Mouse (Mus musculus) testis, adult 2 months (tissue): Measurements from ENCODE around the gene Cep295nl.

ENCODE experiments used
- CTCF ChIP-seq: fragments of 200-500 bp; IDR thresholded peaks from 2 replicates; pipeline ENCODE4 v1.5.1; 2012; ENCODE audit warnings: low read depth, mild to moderate bottlenecking, inconsistent platforms, low read length, moderate library complexity; ENCODE audit not compliant: control insufficient read depth, insufficient read depth, insufficient replicate concordance
- POLR2A ChIP-seq: fragments of 200-500 bp; IDR thresholded peaks from 2 replicates; pipeline ENCODE4 v1.6.1; 2012; ENCODE audit warnings: low read depth, mild to moderate bottlenecking, inconsistent platforms, low read length, moderate library complexity; ENCODE audit not compliant: control insufficient read depth

GRCm38 (mm10) chr11:118366108-118366507 is 23.8 kb upstream of the Cep295nl start:
- TF ChIP-seq CTCF (no peak), POLR2A (no peak)
